Mouse (Mus musculus): ENCODE results near the gene Gvin1. TPM values are rescaled to one million over a fixed set of nuclear protein-coding genes. Genes with fewer than 3 reads are reported as not detected.
"Not testable (repeated sequence)": the region's sequence is repeated elsewhere in the genome, so short reads cannot be mapped to it uniquely, and the experiment has no call there.

Gene Gvin1
- polyA plus RNA-seq, 1 experiment from 2014 or later = 0.83 TPM

GRCm38 (mm10) chr7:106206630-106207029, 8.5 kb downstream of the Gvin1 start:
- H3K27me3 ChIP-seq; H3K4me1 ChIP-seq (replicated peaks); H3K9me3 ChIP-seq (replicated peaks); ATAC-seq (replicated peaks; ENCODE audit: insufficient number of reproducible peaks, insufficient read depth, low FRiP score, low read depth); H3K4me3 ChIP-seq; H3K27ac ChIP-seq; H3K36me3 ChIP-seq; H3K9ac ChIP-seq; H3K4me2 ChIP-seq: not testable (repeated sequence)
- WGBS = 72% methylated on average over 2 of the region's 3 CpGs

DNA sequence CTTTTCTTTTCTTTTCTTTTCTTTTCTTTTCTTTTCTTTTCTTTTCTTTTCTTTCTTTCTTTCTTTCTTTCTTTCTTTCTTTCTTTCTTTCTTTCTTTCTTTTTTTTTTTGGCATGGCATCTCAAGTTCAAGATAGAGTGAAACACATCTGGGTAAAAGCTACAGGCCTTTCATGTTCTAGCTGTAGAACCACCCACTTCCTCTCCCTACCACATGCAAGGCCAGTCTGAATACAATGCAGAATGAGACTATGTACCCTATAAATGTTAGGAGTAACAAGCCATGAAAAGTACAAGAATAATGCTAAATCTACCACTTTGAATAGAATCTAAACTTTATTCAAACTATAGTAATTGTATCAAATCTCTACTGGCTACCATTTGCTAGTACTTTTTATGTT, 38.1 kb downstream of the Gvin1 start:
- H3K27ac ChIP-seq; ATAC-seq (replicated peaks; ENCODE audit: insufficient number of reproducible peaks, insufficient read depth, low FRiP score, low read depth); H3K9ac ChIP-seq; H3K27me3 ChIP-seq; H3K4me2 ChIP-seq; H3K4me1 ChIP-seq (replicated peaks); H3K36me3 ChIP-seq; H3K4me3 ChIP-seq; H3K9me3 ChIP-seq (replicated peaks): not testable (repeated sequence)

DNA sequence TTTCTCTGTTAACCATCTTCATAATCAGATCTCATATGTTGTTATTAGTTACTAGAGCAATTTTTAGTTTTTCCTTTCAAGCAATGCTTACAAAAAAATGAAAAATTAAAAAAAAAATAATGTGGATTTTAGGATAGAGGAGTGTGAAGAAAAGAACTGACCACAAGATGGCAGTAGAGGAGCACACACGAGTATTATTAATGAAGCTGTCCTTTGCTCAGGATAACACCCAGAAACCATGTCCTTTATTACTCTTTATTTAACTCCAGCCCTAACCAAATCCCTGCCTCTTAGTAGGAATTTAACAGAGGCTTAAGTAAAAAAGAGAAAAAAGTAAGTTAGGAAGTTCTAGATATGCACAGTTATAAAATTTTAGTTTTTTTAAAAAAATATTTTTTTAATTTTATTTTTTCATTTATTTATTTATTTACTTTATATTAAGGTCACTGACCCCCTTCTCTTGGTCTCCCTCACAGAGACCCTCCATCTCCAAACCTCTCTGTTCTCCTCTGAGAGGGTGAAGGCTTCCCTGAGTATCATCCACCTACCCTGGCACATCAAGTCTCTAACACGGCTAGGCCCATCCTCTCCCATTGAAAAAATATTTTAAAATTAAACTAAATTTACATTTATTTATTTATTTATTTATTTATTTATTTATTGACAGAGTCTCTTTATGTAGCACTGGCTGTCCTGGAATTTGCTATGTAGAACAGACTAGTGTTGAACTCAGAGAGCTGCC, 69.9 kb downstream of the Gvin1 start:
- H3K27me3 ChIP-seq; ATAC-seq (replicated peaks; ENCODE audit: insufficient number of reproducible peaks, insufficient read depth, low FRiP score, low read depth); H3K9ac ChIP-seq; H3K4me2 ChIP-seq; H3K4me3 ChIP-seq; H3K36me3 ChIP-seq; H3K27ac ChIP-seq; H3K4me1 ChIP-seq (replicated peaks); H3K9me3 ChIP-seq (replicated peaks): not testable (repeated sequence)
- 89% methylated on average over 1 of the region's 2 CpGs for WGBS

DNA sequence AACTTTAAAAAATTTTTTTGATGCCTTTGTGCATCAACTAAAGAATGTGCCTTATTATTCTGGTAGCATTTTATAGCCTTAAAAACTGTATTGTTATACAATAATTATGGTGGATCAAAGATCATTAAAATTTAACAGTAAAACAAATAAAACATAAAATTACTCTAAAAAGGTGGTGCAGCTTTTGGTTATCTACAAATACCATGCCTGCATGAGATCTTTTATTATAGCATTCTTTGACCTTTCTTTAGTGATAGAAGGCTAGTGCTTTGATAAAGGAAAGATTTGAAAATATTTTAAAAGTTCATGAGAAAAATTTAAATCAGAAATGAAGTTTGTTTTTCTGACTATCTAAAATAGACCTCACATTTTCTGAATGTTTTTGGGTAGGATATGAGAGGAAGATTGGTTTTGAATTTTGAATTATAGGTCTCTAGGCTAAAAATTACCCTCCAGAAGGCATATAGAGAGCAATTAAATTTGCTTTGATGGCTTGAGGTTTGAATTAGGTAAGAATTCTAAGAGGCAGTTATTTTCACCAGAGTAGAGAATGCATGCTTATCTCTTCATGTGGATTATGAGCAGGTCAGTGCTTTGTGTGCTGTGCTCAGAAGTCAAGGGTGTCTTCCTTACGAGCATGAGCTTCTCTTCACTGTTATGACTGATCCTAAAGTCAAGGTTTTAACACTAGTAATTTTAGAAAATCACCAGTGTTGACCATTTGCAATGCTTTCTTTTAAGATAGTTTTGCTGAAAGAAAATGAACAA, 73.8 kb downstream of the Gvin1 start:
- not testable (repeated sequence) for H3K4me3 ChIP-seq; H3K27me3 ChIP-seq; H3K4me2 ChIP-seq; H3K27ac ChIP-seq; H3K36me3 ChIP-seq; ATAC-seq (replicated peaks; ENCODE audit: insufficient number of reproducible peaks, insufficient read depth, low FRiP score, low read depth); H3K9me3 ChIP-seq (replicated peaks); H3K9ac ChIP-seq; H3K4me1 ChIP-seq (replicated peaks)
- no CpG with 5 or more reads among the region's 1 CpGs for WGBS

GRCm38 (mm10) chr7:106117090-106117948, 97.8 kb downstream of the Gvin1 start:
- H3K4me2 ChIP-seq; H3K4me1 ChIP-seq (replicated peaks); H3K27me3 ChIP-seq; H3K9me3 ChIP-seq (replicated peaks); ATAC-seq (replicated peaks; ENCODE audit: insufficient number of reproducible peaks, insufficient read depth, low FRiP score, low read depth); H3K9ac ChIP-seq; H3K27ac ChIP-seq; H3K36me3 ChIP-seq; H3K4me3 ChIP-seq: not testable (repeated sequence)
- no CpG with 5 or more reads among the region's 2 CpGs for WGBS
